ENCODE assay signal across 10 mouse cellular contexts in genomic region chr5:71502058-71502678, GRCm38 (mm10). TPM values are rescaled to one million over a fixed set of nuclear protein-coding genes. Genes with fewer than 3 reads are reported as not detected.
A peak's percentile ranks its signal among the peaks of the same experiment; 100 is the strongest.
DNase-seq lines count a peak whose midpoint lies in the region; ATAC-seq and TF ChIP-seq lines count a peak whose summit lies in the region.
"Had no signal": no experiment of that assay in that cellular context is flagged by ENCODE, and none has a peak within 500 bp of the region (broad histone marks: within the 10 kb centered on the region; RNA-seq: fewer than 3 reads in every experiment).

No protein-coding gene starts in this region.

- intact Hi-C loops in heart, postnatal 14 days (cut with DNase I), result loop anchor here (2.0 kb wide), 1 partner anchor 593 kb away; no protein-coding TSS in a partner anchor

- no peak for TF ChIP-seq EP300 in heart, postnatal 0 days (IDR thresholded peaks at IDR 0.05; ENCODE audit: low read depth)

- H3K9ac ChIP-seq in heart, postnatal 0 days (replicated peaks; ENCODE audit: low read depth, low read length), result no peak overlapping the region

- no peaks in the 10 kb centered on the region for H3K4me1 ChIP-seq in heart, postnatal 0 days (ENCODE audit: control insufficient read depth, insufficient read depth)
- no peaks in the 10 kb centered on the region for H3K4me1 ChIP-seq in heart, embryonic 10.5 days

- H3K9me3 ChIP-seq in heart, postnatal 0 days (replicated peaks; ENCODE audit: control insufficient read depth, low read length), result no peaks in the 10 kb centered on the region
- no peaks in the 10 kb centered on the region for H3K9me3 ChIP-seq in heart, embryonic 10.5 days

- no peak overlapping the region for H3K27ac ChIP-seq in heart, postnatal 0 days (ENCODE audit: low read depth)
- no peak overlapping the region for H3K27ac ChIP-seq in heart, embryonic 10.5 days
- H3K27ac ChIP-seq: macrophage had no signal

- DNase-seq in heart, postnatal 0 days (ENCODE audit: low spot score), result peak; percentile 15
- no peak for DNase-seq in heart, embryonic 10.5 days (ENCODE audit: low spot score)
- DNase-seq in ZHBTc4 (ENCODE audit: low read depth, low spot score), result peak; percentile 63
- DNase-seq in embryo, embryonic 10.5 days (ENCODE audit: low spot score), result peak; percentile 89
- peak; percentile 26 to 54 for DNase-seq in heart, postnatal 14 days
- peak; percentile 44 for DNase-seq in layer of hippocampus, adult 9-11 months
- peak; percentile 40 for DNase-seq in splenic B cell, adult 2 months (ENCODE audit: low read depth, low spot score)

- no peaks in the 10 kb centered on the region for H3K27me3 ChIP-seq in heart, postnatal 0 days (ENCODE audit: control insufficient read depth, insufficient read depth, low read length)
- H3K27me3 ChIP-seq in heart, embryonic 10.5 days (ENCODE audit: insufficient read depth, poor library complexity, severe bottlenecking), result no peaks in the 10 kb centered on the region
- H3K27me3 ChIP-seq in splenic B cell, adult 2 months (ENCODE audit: control insufficient read depth, insufficient read depth, low read length, poor library complexity, severe bottlenecking), result no peaks in the 10 kb centered on the region

- H3K4me2 ChIP-seq in heart, postnatal 0 days (ENCODE audit: low read depth, low read length), result no peak overlapping the region

- ATAC-seq in heart, postnatal 0 days (ENCODE audit: insufficient read depth, low read depth), result no peak
- peak; percentile 83 for ATAC-seq in megakaryocyte progenitor cell, adult 5-6 weeks (replicated peaks; ENCODE audit: poor library complexity)

- WGBS in heart, postnatal 0 days, result 15% methylated on average over 6 of the region's 6 CpGs
- WGBS in heart, embryonic 10.5 days, result 19% methylated on average over 6 of the region's 6 CpGs

- H3K4me3 ChIP-seq in heart, postnatal 0 days (ENCODE audit: low read depth, low read length), result no peak overlapping the region
- H3K4me3 ChIP-seq in heart, embryonic 10.5 days, result no peak overlapping the region

- peak; percentile 70 for TF ChIP-seq CTCF in heart, postnatal 0 days (IDR thresholded peaks at IDR 0.05; ENCODE audit: low read depth)

- H3K36me3 ChIP-seq in heart, postnatal 0 days (replicated peaks; ENCODE audit: control insufficient read depth, insufficient read depth, low read length), result no peaks in the 10 kb centered on the region
- H3K36me3 ChIP-seq in heart, embryonic 10.5 days, result no peaks in the 10 kb centered on the region
- no peaks in the 10 kb centered on the region for H3K36me3 ChIP-seq in splenic B cell, adult 2 months (ENCODE audit: control insufficient read depth, insufficient read depth, low read length, poor library complexity, severe bottlenecking)

RNA-seq across cellular contexts. Expression of gene Cox7b2, which starts 45.8 kb away (rescaled TPM):
- total RNA-seq in heart, postnatal 0 days (2014; rRNA removed; ENCODE audit: low replicate concordance), result not detected in 2 replicates
- 0.40 and 0.63 TPM in 2 replicates for polyA plus RNA-seq in heart, postnatal 0 days (2015; fragmentation: Nextera tagmentation; extraction: Ambion mirVana)
- polyA plus RNA-seq in heart, embryonic 10.5 days (2016; fragmentation: Nextera tagmentation; extraction: Ambion mirVana), result 0.58 TPM in 1 of 2 replicates, not detected in the other
- total RNA-seq in heart, postnatal 14 days (2021), result not detected
- not detected in 2 replicates for total RNA-seq in megakaryocyte progenitor cell, adult 5-6 weeks (2015)
- not detected in 2 replicates for total RNA-seq in megakaryocyte progenitor cell, adult 5-6 weeks (2017)
- total RNA-seq: adrenal gland, postnatal 4 days had no signal
- polyA plus RNA-seq: macrophage had no signal
